Mouse (Mus musculus): Measurements from ENCODE around the gene Slc25a17. TPM values are rescaled to one million over a fixed set of nuclear protein-coding genes. Genes with fewer than 3 reads are reported as not detected.

The Slc25a17 gene
- polyA plus RNA-seq, 1 experiment = 56.0 TPM

DNA sequence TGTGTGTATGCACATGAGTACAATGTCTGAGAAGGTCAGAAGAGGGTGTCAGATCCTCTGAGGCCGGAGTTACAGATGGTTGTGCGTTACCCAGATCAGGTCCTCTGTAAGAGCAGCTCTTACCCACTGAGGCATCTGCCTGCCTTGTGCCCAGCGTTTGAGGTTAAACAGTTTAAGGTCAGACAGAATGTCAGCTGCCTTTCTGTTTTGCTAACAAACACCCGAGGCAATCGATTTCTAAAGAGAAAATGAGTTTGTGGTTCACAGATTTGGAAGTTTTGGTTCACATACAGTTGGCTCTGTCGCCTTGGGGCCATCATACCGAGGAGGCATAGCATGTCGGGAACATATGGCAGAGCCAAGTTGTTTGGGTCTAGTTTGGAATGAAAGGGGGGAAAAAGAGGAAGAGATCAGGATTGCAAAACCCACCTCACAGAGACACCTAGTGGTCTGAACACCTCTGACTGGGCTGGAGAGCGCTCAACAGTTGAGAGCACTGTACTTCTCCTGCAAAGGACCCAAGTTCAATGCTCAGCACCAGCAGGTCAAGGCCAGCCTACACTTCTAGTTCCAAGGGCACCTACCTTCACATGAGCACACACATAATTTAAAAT lies 76.4 kb downstream of the Slc25a17 start:
- 72% methylated on average over 9 of the region's 9 CpGs for WGBS
- no peak for TF ChIP-seq CTCF (IDR thresholded peaks at IDR 0.05; ENCODE audit: borderline replicate concordance, insufficient read depth, low read depth, low read length)
- no peak for TF ChIP-seq POLR2A (IDR thresholded peaks at IDR 0.05; ENCODE audit: borderline replicate concordance, insufficient read depth, low read length)
- Histone ChIP-seq H3K27me3 (ENCODE audit: control insufficient read depth, insufficient read depth, low read length) (no peaks in the 10 kb centered on the region), H3K4me1 (ENCODE audit: control insufficient read depth, insufficient read depth, low read length) (no peaks in the 10 kb centered on the region), H3K4me3 (replicated peaks; ENCODE audit: insufficient read depth, low read depth, low read length) (no peak overlapping the region), H3K27ac (ENCODE audit: insufficient read depth, low read length) (no peak overlapping the region)
- DNase-seq = no peak

DNA sequence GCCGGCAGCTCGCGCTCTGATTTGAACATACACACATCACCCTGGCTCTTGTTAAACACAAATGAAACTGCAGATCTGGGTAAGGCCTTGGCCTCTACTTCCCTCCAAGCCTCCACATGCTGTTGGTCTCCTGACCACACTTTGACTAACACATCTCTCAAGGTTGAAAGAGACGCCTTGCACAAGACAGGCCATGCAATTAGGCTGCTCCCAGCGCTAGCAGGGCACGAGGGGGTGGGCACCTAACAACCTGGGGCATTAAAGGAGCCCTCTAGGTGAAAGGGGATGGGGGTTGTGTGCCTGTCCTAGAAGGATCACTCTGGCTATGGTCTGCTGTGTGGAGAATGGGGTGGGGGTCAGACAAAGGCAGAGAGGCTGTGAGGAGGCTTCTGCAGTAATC lies 81.9 kb downstream of the Slc25a17 start:
- Histone ChIP-seq H3K27ac (ENCODE audit: insufficient read depth, low read length) (no peak overlapping the region), H3K4me1 (ENCODE audit: control insufficient read depth, insufficient read depth, low read length) (no peaks in the 10 kb centered on the region), H3K27me3 (ENCODE audit: control insufficient read depth, insufficient read depth, low read length) (no peaks in the 10 kb centered on the region; the same call in 1 of the 2 replicates), H3K4me3 (replicated peaks; ENCODE audit: insufficient read depth, low read depth, low read length) (no peak overlapping the region)
- WGBS = 80% methylated on average over 6 of the region's 6 CpGs
- TF ChIP-seq CTCF (IDR thresholded peaks at IDR 0.05; ENCODE audit: borderline replicate concordance, insufficient read depth, low read depth, low read length) (no peak), POLR2A (IDR thresholded peaks at IDR 0.05; ENCODE audit: borderline replicate concordance, insufficient read depth, low read length) (no peak)
- no peak for DNase-seq

DNA sequence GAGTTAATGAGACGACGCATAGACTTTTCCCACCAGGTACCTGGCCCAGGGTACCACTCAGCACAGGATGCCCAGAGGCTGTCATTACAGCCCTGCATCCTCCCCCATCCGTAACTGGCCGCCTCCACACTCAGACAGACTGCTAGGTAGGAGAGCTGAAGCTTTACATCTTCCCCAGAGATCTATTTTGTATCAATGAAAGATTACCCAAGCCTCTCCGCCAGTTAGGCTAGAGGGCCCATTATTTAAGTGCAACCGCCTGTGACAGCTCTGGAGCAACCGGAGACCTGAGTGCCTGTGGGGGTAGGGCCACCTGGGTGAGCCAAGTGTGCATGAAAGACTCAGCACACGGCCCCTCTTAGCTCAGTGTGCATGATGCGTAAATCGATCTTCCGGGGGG lies 82.7 kb downstream of the Slc25a17 start:
- Histone ChIP-seq H3K27ac (ENCODE audit: insufficient read depth, low read length) (no peak overlapping the region), H3K4me1 (ENCODE audit: control insufficient read depth, insufficient read depth, low read length) (peaks cover 1% of the 10 kb centered on the region; the same call in 1 of the 2 replicates), H3K27me3 (ENCODE audit: control insufficient read depth, insufficient read depth, low read length) (no peaks in the 10 kb centered on the region; the same call in 1 of the 2 replicates), H3K4me3 (replicated peaks; ENCODE audit: insufficient read depth, low read depth, low read length) (no peak overlapping the region)
- 39% methylated on average over 11 of the region's 11 CpGs for WGBS
- TF ChIP-seq POLR2A (IDR thresholded peaks at IDR 0.05; ENCODE audit: borderline replicate concordance, insufficient read depth, low read length) (no peak), CTCF (IDR thresholded peaks at IDR 0.05; ENCODE audit: borderline replicate concordance, insufficient read depth, low read depth, low read length) (no peak)
- DNase-seq = no peak

DNA sequence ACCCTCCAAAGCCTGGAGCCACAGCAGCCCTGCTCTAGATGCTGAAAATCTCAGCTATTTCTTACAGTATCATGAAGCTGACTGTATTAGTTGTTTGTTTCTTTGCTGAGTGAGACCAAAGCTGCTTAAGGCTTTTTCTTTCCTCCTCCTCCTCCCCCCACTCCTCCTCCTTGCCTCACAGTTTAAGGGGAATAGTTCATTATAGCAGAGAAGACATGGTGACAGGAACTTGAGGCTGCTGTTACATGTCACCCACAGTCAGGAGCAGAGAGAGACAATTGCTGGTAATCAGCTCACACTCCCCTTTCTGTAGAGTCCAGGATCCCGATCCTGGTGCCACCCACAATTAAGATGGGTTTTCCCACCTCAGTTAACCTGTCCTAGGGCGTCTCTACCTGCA lies 87.3 kb downstream of the Slc25a17 start:
- no peaks in the 10 kb centered on the region for H3K27me3 ChIP-seq (ENCODE audit: control insufficient read depth, insufficient read depth, low read length)
- no peak overlapping the region for H3K27ac ChIP-seq (ENCODE audit: insufficient read depth, low read length)
- DNase-seq = no peak
- H3K4me1 ChIP-seq (ENCODE audit: control insufficient read depth, insufficient read depth, low read length) = peaks cover 7% of the 10 kb centered on the region; the same call in 1 of the 2 replicates
- H3K4me3 ChIP-seq (replicated peaks; ENCODE audit: insufficient read depth, low read depth, low read length) = no peak overlapping the region
- 93% methylated on average over 2 of the region's 2 CpGs for WGBS
- no peak for TF ChIP-seq POLR2A (IDR thresholded peaks at IDR 0.05; ENCODE audit: borderline replicate concordance, insufficient read depth, low read length)
- TF ChIP-seq CTCF (IDR thresholded peaks at IDR 0.05; ENCODE audit: borderline replicate concordance, insufficient read depth, low read depth, low read length) = no peak

DNA sequence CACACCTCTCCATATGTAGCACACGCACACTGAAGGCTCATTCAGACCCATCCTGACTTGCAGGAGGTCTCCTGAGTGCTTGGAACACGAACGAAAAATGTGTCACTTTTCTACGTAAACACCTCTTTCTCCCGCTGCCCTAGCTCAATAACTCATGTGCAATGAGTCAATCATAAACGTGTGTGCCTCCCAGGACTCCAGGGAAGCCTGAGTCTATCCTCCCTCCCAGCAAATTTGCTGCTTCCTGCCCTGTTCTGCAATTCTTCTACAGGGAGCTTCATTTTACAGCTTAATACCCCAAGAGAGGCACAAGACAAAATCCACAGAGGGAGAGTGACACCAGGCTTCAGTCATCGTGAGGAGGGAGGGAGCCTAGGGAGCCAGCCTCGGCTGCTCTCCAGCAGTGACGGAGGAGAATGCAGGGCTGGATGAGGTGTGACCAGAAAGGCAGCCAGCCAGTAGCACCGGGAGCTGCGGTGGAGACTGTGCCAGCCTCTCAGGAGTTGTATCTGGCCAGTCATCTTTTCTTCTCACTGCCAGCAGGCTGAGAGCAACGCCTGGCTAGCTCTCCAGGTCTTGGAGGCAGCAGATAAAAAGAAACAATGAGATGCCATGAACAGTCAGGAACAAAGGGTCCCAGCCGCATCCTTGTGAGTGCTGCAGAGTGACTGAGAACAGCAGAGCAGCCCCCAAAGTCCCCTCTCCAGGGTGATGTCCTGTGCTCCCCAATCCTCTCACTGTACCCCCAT lies 88.1 kb downstream of the Slc25a17 start:
- TF ChIP-seq POLR2A (IDR thresholded peaks at IDR 0.05; ENCODE audit: borderline replicate concordance, insufficient read depth, low read length) (no peak), CTCF (IDR thresholded peaks at IDR 0.05; ENCODE audit: borderline replicate concordance, insufficient read depth, low read depth, low read length) (no peak)
- peaks cover 7% of the 10 kb centered on the region; the same call in 1 of the 2 replicates for H3K4me1 ChIP-seq (ENCODE audit: control insufficient read depth, insufficient read depth, low read length)
- no peaks in the 10 kb centered on the region for H3K27me3 ChIP-seq (ENCODE audit: control insufficient read depth, insufficient read depth, low read length)
- H3K27ac ChIP-seq (ENCODE audit: insufficient read depth, low read length) = no peak overlapping the region
- 7% methylated on average over 13 of the region's 13 CpGs for WGBS
- DNase-seq = peak; percentile 84 to 89
- peak overlapping the region; percentile 19 for H3K4me3 ChIP-seq (replicated peaks; ENCODE audit: insufficient read depth, low read depth, low read length)

Other genes starting within 250 kb of the Slc25a17 start
- 20.0 and 20.8 TPM in 2 replicates for gene Mrtfa, start 170.1 kb downstream of the Slc25a17 start, polyA plus RNA-seq (2012; rRNA removed)
- gene Mchr1, start 125.3 kb downstream of the Slc25a17 start, polyA plus RNA-seq (2012; rRNA removed) = 3.6 and 4.1 TPM in 2 replicates
- 75.6 and 85.3 TPM in 2 replicates for gene St13, start 39.3 kb upstream of the Slc25a17 start, polyA plus RNA-seq (2012; rRNA removed)
- 7.3 and 9.0 TPM in 2 replicates for gene Xpnpep3, start 39.3 kb upstream of the Slc25a17 start, polyA plus RNA-seq (2012; rRNA removed)
- gene Dnajb7, start 47.5 kb upstream of the Slc25a17 start, polyA plus RNA-seq (2012; rRNA removed) = 0.07 TPM in 1 of 2 replicates, not detected in the other
- 211 and 222 TPM in 2 replicates for gene Rbx1, start 105.5 kb upstream of the Slc25a17 start, polyA plus RNA-seq (2012; rRNA removed)
- gene Ep300, start 224.5 kb upstream of the Slc25a17 start, polyA plus RNA-seq (2012; rRNA removed) = 39.3 and 42.0 TPM in 2 replicates

All from cerebellum, adult 2 months (tissue).